Mouse (Mus musculus): Measurements from ENCODE around the gene Megf11. TPM values are rescaled to one million over a fixed set of nuclear protein-coding genes. Genes with fewer than 3 reads are reported as not detected.

Gene Megf11
- polyA plus RNA-seq, 1 experiment from 2014 or later = 0.56 TPM

GRCm38 (mm10) chr9:64514826-64515225, 129.4 kb downstream of the Megf11 start:
- Histone ChIP-seq H3K9ac (replicated peaks; ENCODE audit: low read depth) (no peak overlapping the region), H3K27me3 (replicated peaks; ENCODE audit: insufficient read depth, low read length) (no peaks in the 10 kb centered on the region), H3K4me3 (ENCODE audit: low read depth, low read length) (no peak overlapping the region), H3K9me3 (ENCODE audit: low read length) (no peaks in the 10 kb centered on the region), H3K4me2 (replicated peaks; ENCODE audit: low read depth, low read length) (no peak overlapping the region), H3K4me1 (ENCODE audit: insufficient read depth, low read depth, low read length) (no peaks in the 10 kb centered on the region), H3K36me3 (ENCODE audit: insufficient read depth, low read length) (no peaks in the 10 kb centered on the region), H3K27ac (ENCODE audit: low read length) (no peak overlapping the region)
- 52% methylated on average over 6 of the region's 6 CpGs for WGBS
- ATAC-seq (no peak), DNase-seq (ENCODE audit: low spot score) (no peak)
- TF ChIP-seq EP300 (IDR thresholded peaks at IDR 0.05) (no peak), CTCF (IDR thresholded peaks at IDR 0.05) (no peak)

GRCm38 (mm10) chr9:64519921-64520746, 134.7 kb downstream of the Megf11 start:
- H3K4me1 ChIP-seq (ENCODE audit: insufficient read depth, low read depth, low read length) = no peaks in the 10 kb centered on the region
- no peak overlapping the region for H3K4me3 ChIP-seq (ENCODE audit: low read depth, low read length)
- no peak overlapping the region for H3K27ac ChIP-seq (ENCODE audit: low read length)
- ATAC-seq = no peak
- no peak for DNase-seq (ENCODE audit: low spot score)
- no peaks in the 10 kb centered on the region for H3K9me3 ChIP-seq (ENCODE audit: low read length)
- no peaks in the 10 kb centered on the region for H3K27me3 ChIP-seq (replicated peaks; ENCODE audit: insufficient read depth, low read length)
- 48% methylated on average over 12 of the region's 12 CpGs for WGBS
- H3K36me3 ChIP-seq (ENCODE audit: insufficient read depth, low read length) = no peaks in the 10 kb centered on the region
- no peak overlapping the region for H3K9ac ChIP-seq (replicated peaks; ENCODE audit: low read depth)
- no peak overlapping the region for H3K4me2 ChIP-seq (replicated peaks; ENCODE audit: low read depth, low read length)
- no peak for TF ChIP-seq CTCF (IDR thresholded peaks at IDR 0.05)
- TF ChIP-seq EP300 (IDR thresholded peaks at IDR 0.05) = no peak

- Histone ChIP-seq H3K27ac (ENCODE audit: low read length) (no peak overlapping the region), H3K4me1 (ENCODE audit: insufficient read depth, low read depth, low read length) (no peaks in the 10 kb centered on the region), H3K4me3 (ENCODE audit: low read depth, low read length) (no peak overlapping the region), H3K9ac (replicated peaks; ENCODE audit: low read depth) (no peak overlapping the region), H3K9me3 (ENCODE audit: low read length) (no peaks in the 10 kb centered on the region), H3K4me2 (replicated peaks; ENCODE audit: low read depth, low read length) (no peak overlapping the region), H3K27me3 (replicated peaks; ENCODE audit: insufficient read depth, low read length) (no peaks in the 10 kb centered on the region), H3K36me3 (ENCODE audit: insufficient read depth, low read length) (no peaks in the 10 kb centered on the region)
- no peak for TF ChIP-seq CTCF (IDR thresholded peaks at IDR 0.05)
- no peak for TF ChIP-seq EP300 (IDR thresholded peaks at IDR 0.05)
- DNase-seq (ENCODE audit: low spot score) = no peak
- no peak for ATAC-seq
- WGBS = 61% methylated on average over 4 of the region's 4 CpGs
Measured at GRCm38 (mm10) chr9:64520747-64521283, 135.4 kb downstream of the Megf11 start.

- no peaks in the 10 kb centered on the region for H3K4me1 ChIP-seq (ENCODE audit: insufficient read depth, low read depth, low read length)
- no peaks in the 10 kb centered on the region for H3K36me3 ChIP-seq (ENCODE audit: insufficient read depth, low read length)
- no peak overlapping the region for H3K9ac ChIP-seq (replicated peaks; ENCODE audit: low read depth)
- H3K4me2 ChIP-seq (replicated peaks; ENCODE audit: low read depth, low read length) = no peak overlapping the region
- 52% methylated on average over 21 of the region's 21 CpGs for WGBS
- DNase-seq (ENCODE audit: low spot score) (no peak), ATAC-seq (no peak)
- TF ChIP-seq CTCF (IDR thresholded peaks at IDR 0.05) (no peak), EP300 (IDR thresholded peaks at IDR 0.05) (no peak)
- no peaks in the 10 kb centered on the region for H3K9me3 ChIP-seq (ENCODE audit: low read length)
- H3K27ac ChIP-seq (ENCODE audit: low read length) = no peak overlapping the region
- H3K4me3 ChIP-seq (ENCODE audit: low read depth, low read length) = no peak overlapping the region
- H3K27me3 ChIP-seq (replicated peaks; ENCODE audit: insufficient read depth, low read length) = no peaks in the 10 kb centered on the region
Measured at GRCm38 (mm10) chr9:64523264-64524045, 138.0 kb downstream of the Megf11 start.

GRCm38 (mm10) chr9:64528061-64528460, 142.6 kb downstream of the Megf11 start:
- Histone ChIP-seq H3K27me3 (replicated peaks; ENCODE audit: insufficient read depth, low read length) (no peaks in the 10 kb centered on the region), H3K9ac (replicated peaks; ENCODE audit: low read depth) (no peak overlapping the region), H3K4me1 (ENCODE audit: insufficient read depth, low read depth, low read length) (no peaks in the 10 kb centered on the region), H3K36me3 (ENCODE audit: insufficient read depth, low read length) (no peaks in the 10 kb centered on the region), H3K27ac (ENCODE audit: low read length) (no peak overlapping the region), H3K4me3 (ENCODE audit: low read depth, low read length) (no peak overlapping the region), H3K4me2 (replicated peaks; ENCODE audit: low read depth, low read length) (no peak overlapping the region), H3K9me3 (ENCODE audit: low read length) (no peaks in the 10 kb centered on the region)
- DNase-seq (ENCODE audit: low spot score) (no peak), ATAC-seq (no peak)
- TF ChIP-seq EP300 (IDR thresholded peaks at IDR 0.05) = no peak
- TF ChIP-seq CTCF (IDR thresholded peaks at IDR 0.05) = no peak
- 86% methylated on average over 7 of the region's 7 CpGs for WGBS

GRCm38 (mm10) chr9:64528595-64528994, 143.2 kb downstream of the Megf11 start:
- 58% methylated on average over 2 of the region's 2 CpGs for WGBS
- TF ChIP-seq EP300 (IDR thresholded peaks at IDR 0.05) (no peak), CTCF (IDR thresholded peaks at IDR 0.05) (no peak)
- no peak for ATAC-seq

More at GRCm38 (mm10) chr9:64528595-64528994, 143.2 kb downstream of the Megf11 start:
- no peak overlapping the region for H3K27ac ChIP-seq (ENCODE audit: low read length)
- DNase-seq (ENCODE audit: low spot score) = no peak
- H3K4me1 ChIP-seq (ENCODE audit: insufficient read depth, low read depth, low read length) = no peaks in the 10 kb centered on the region
- H3K4me2 ChIP-seq (replicated peaks; ENCODE audit: low read depth, low read length) = no peak overlapping the region
- H3K9ac ChIP-seq (replicated peaks; ENCODE audit: low read depth) = no peak overlapping the region
- no peaks in the 10 kb centered on the region for H3K36me3 ChIP-seq (ENCODE audit: insufficient read depth, low read length)
- H3K4me3 ChIP-seq (ENCODE audit: low read depth, low read length) = no peak overlapping the region
- no peaks in the 10 kb centered on the region for H3K9me3 ChIP-seq (ENCODE audit: low read length)
- no peaks in the 10 kb centered on the region for H3K27me3 ChIP-seq (replicated peaks; ENCODE audit: insufficient read depth, low read length)
